Mouse (Mus musculus) ovary, postnatal 36 days (tissue): ENCODE measurements around the gene Ankrd33b.

Source experiments
- DNase-seq: peaks from one replicate; pipeline ENCODE4 v3.0.0; 2022; ENCODE audit warnings: low spot score, mixed read lengths

Gene Ankrd33b

GRCm38 (mm10) chr15:31366596-31367480 is 688 bp downstream of the Ankrd33b start:
- DNase-seq, result no peak

- no peak for DNase-seq
Measured at GRCm38 (mm10) chr15:31365720-31366591, 1.6 kb downstream of the Ankrd33b start.

- DNase-seq, result no peak
Measured at GRCm38 (mm10) chr15:31365041-31365719, 2.3 kb downstream of the Ankrd33b start.

DNA sequence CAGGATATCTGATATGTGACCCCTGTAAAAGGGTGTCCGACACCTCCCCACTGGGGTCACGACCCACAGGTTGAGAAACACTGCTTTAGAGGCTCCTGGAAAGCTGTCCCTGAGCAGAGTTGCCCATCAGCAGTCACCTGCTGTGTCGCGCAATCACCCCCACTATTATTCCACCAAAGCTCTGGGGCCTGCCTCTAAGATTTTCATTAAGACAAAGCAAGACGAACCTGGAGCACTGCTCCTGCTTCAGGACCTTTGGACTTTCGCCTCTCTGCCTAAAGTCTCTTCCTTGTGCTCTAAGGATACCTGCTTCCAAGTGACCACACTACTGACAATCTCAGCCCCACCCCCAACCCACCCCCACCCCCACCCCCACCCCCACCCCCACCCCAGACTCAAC is 3.1 kb downstream of the Ankrd33b start:
- no peak for DNase-seq

DNA sequence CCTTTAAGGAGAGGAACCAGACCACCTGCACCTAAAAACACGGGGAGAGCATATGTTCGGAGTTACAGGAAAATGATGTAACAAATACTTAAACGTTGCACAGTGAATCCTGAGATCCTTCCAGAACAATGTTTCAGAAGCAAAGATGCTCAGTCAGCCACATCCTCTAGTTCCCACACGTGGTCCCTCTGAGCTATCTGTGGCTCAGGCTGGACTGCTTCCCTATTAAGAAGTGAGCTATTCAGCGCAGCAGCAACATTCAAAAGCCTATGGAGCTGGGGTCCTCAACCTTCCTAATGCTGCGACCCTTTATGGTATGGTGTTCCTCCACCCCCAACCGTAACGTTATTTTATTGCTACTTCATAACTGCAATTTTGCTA is 3.6 kb downstream of the Ankrd33b start:
- DNase-seq, result no peak

GRCm38 (mm10) chr15:31363241-31363980 is 4.1 kb downstream of the Ankrd33b start:
- no peak for DNase-seq

DNA sequence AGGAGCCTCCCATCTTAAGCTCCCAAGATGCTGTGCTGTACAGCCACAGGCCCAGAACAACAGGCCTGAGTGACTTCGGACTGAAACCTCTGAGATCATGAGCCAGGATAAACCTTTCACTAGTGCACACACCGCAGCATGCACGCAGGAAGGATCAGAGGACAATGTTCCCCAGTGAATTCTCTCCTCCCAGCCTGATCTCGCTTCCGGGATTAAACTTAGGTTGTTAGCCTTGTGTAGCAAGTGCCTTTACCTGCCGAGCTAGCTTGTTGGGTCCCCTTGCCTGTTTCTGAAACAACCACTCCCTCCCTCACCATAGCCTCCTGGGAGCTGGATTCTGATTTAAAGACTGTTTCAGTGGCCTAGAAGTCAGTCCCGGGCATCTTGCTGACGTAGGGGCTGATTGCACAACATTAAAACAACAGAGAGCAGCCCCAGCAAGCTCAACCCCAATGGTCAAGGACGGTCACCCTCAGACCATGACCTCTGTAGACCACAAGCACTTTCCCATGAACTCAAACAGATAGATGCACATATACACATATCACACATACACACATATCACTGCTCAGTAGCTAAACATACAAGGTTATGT is 6.2 kb downstream of the Ankrd33b start:
- no peak for DNase-seq

DNA sequence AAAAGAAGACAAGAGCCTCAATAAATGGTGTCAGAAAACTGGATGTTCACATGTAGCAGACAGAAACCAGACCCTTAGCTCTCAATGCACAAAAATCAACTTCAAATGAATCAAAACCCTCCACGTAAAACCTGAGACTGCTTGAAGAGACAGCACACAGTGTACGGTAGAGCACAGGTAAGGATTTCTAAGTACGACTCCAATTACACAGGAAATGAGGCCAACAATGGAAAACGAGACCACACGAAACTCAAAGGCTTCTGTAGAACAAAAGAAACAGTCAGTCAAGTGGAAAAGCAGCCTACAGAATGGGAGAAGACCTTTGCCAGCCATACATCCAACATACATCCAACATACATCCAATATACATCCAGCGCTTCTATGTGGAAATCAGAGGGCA is 6.9 kb downstream of the Ankrd33b start:
- DNase-seq, result no peak

DNA sequence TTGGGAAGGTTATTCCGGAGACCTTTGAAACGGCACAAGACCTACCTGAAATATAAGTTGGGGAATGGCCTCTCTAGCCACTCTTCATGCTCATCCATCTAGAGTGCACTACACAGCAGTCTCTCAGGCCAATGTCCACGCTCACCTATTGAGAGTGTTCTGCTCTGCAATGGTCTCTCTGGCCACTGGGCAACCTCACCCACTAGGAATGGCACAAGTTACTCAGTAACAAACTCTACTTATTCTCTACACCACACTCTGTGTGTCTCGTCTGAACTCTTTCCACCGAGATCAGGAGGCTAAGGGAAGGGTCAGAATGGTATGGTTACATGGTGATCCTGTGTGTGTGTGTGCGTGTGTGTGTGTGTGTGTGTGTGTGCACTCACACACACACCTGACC is 7.7 kb downstream of the Ankrd33b start:
- DNase-seq, result no peak

DNA sequence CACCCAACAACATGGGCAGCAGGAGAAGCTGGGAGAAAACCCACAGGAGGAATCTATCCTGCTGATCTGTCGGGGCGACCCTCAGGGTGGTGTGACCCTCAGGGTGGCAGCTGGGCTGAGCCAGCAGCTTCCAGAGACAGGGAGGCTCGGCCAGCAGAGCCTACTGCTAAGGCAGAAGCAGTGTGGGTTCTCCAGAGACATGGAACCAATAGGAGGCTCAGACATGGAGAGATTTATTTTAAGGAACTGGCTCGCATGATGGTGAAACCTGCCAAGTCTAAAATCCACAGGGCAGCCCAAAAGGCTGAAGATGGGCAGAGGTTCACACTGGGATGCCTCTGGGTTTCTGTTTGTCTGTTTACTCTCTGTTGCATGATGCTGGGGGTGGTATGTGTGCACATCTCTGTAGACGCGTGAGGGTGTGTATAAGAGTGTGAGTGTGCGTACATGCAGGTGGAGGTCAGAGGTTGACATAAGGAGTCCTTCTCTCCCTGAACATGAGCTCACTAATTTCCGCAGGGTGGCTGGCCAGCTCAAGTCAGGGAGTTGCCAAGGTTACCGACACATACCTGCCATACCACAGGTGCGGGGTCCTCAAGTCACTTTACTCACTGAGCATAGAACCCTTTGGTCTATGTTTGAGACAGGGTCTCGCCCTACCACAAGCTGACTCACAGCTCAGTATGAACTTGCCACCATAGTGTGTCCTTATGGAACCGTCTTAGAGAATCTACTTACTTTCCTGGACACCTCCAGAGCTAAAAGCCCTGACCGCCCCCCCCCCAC is 14.8 kb downstream of the Ankrd33b start:
- DNase-seq, result no peak

GRCm38 (mm10) chr15:31349810-31350341 is 17.6 kb downstream of the Ankrd33b start:
- DNase-seq, result no peak

- no peak for DNase-seq
Measured at GRCm38 (mm10) chr15:31349046-31349445, 18.5 kb downstream of the Ankrd33b start.

DNA sequence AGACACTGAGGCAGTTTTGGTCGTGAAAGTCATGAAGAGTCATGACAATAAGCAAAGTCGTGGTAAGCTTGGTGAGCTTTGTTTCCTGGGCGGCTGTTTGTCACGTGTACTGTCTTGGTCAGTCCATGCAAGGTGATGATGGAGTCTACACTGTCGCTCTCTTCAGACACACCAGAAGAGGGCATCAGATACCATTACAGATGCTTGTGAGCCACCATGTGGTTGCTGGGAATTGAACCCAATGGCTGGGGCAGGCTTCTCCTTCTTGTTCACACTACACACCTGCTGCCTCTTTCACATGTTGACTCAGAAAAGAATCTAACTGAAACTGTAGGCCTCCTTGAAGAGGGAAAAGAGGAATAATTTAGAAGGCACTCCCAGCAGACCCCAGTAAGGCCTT is 19.3 kb downstream of the Ankrd33b start:
- DNase-seq, result no peak

DNA sequence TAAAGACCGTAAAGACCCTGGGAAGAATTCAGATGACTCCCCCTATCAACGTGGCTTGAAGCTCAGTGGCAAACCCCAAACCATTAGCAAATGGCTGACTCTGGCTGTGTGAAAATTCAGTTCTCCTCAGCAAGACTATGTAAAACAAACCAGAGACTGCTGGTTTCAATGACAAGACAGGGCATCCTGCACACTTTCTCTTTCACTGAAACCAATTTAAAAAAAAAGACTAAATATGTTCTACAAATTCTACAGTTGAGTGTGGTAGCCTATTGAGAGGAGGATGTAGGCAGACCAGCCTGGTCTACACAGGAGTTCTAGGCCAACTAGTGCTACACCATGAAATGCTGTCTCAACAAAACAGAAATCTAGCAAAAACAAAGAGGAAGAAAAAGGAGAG is 21.0 kb downstream of the Ankrd33b start:
- DNase-seq, result no peak

DNA sequence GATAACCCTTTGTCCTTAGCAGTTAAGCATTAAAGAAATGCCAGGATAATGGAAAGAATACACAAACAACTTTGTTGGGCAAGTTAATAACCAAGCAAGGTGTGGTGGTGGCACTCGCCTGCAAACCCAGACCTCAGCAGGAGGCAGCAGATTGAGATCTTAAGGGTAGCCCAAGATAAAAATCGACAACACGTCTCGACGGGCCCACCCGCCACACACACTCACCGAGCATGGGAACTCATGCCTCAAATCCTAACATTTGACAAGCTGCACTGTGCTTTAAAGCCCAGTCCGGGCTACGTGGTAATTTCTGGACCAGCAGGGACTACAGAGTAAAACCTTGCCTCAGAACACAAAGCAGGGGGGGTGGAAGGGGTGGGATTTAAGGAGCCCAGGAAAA is 22.2 kb downstream of the Ankrd33b start:
- no peak for DNase-seq

- DNase-seq, result no peak
Measured at GRCm38 (mm10) chr15:31344811-31345211, 22.7 kb downstream of the Ankrd33b start.

- no peak for DNase-seq
Measured at GRCm38 (mm10) chr15:31343602-31344001, 23.9 kb downstream of the Ankrd33b start.

GRCm38 (mm10) chr15:31342496-31342901 is 25.0 kb downstream of the Ankrd33b start:
- DNase-seq, result no peak

- no peak for DNase-seq
Measured at GRCm38 (mm10) chr15:31342001-31342400, 25.5 kb downstream of the Ankrd33b start.

DNA sequence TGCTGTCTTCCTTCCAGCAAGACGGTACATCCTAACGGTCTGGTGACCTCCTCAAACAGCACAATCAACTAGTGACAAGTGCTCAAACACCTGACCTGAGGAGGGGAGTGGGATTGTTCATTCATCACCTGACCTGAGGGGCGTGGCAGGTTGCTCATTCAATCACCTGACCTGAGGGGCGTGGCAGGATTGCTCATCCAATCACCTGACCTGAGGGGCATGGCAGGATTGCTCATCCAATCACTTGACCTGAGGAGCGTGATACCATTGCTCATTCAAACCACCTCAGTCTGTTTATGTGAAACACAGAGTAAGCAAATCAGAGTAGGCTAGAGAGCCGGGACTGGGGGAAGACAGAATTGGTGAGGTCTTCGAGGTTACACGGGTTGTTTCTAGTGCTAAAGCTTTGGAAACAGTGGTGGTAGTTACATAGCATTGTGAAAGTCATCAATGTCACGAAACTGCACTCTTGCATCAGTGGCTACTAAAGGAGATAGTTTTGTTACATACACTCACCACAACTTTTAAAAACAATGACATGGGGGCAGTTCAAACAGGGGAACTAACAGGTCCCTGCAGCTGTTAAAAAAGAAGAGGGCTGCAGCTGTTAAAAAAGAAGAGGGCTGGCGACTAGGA is 28.8 kb downstream of the Ankrd33b start:
- DNase-seq, result no peak
